Comparison of ENCODE assay signal across 7 mouse cellular contexts in the genomic region with DNA sequence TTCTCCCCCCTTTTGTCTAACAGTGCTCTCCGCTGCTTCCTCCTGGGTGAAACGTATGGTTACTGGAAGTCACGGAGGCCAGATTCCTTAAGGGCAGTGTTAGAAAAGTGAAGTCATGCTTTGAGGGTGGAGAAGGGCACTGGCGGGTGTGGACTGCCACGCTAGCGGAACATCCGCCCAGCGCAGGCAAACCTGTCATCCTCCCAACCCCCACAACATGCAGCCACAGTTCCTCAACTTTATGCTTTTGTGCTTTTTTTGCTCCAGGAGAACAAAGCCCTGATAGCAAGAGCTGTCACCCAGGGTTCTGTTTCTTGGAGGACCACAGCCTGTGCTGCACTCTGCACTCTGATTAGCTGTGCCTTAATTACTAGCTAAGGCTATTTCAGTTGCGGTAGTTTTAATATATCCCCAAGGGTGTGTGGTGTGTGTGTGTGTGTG. TPM values are rescaled to one million over a fixed set of nuclear protein-coding genes. Genes with fewer than 3 reads are reported as not detected.
DNase-seq lines count a peak whose midpoint lies in the region; ATAC-seq and TF ChIP-seq lines count a peak whose summit lies in the region.

No protein-coding gene starts in this region.

- H3K4me3 ChIP-seq in cortical plate, adult 2 months (ENCODE audit: insufficient read depth, low read length): peak overlapping the region; percentile 62
- peak overlapping the region; percentile 8 to 14; a peak in 1 of 4 replicates for H3K4me3 ChIP-seq in heart, embryonic 14.5 days (ENCODE audit: control insufficient read depth in 1 of 2, insufficient read depth in 1 of 2, low read depth in 1 of 2, low read length in 2 of 2)
- H3K4me3 ChIP-seq in limb, embryonic 11.5 days (ENCODE audit: low read depth, low read length): no peak overlapping the region
- H3K4me3 ChIP-seq in midbrain, embryonic 10.5 days: peak overlapping the region; percentile 57

- peaks cover 2% of the 10 kb centered on the region; the same call in 1 of the 2 replicates for H3K4me1 ChIP-seq in cortical plate, adult 2 months (ENCODE audit: control insufficient read depth, insufficient read depth, low read length)
- H3K4me1 ChIP-seq in heart, embryonic 14.5 days (ENCODE audit: control insufficient read depth in 2 of 2, insufficient read depth in 2 of 2, low read length in 2 of 2): peaks cover 0 to 3% of the 10 kb centered on the region in 2 experiments; a peak in 1 of 4 replicates
- peaks cover 13% of the 10 kb centered on the region for H3K4me1 ChIP-seq in limb, embryonic 11.5 days (ENCODE audit: control insufficient read depth, insufficient read depth, low read length)
- peaks cover 57% of the 10 kb centered on the region for H3K4me1 ChIP-seq in midbrain, embryonic 10.5 days

- peak; percentile 14 to 21 for DNase-seq in spleen, postnatal 36 days (ENCODE audit: low spot score in 2 of 2)
- DNase-seq in spleen, adult 12 weeks (ENCODE audit: low spot score): no peak
- DNase-seq in limb, embryonic 11.5 days (ENCODE audit: low spot score): no peak
- DNase-seq in midbrain, embryonic 10.5 days (ENCODE audit: low spot score): no peak
- DNase-seq in thymus, postnatal 25 days: peak; percentile 53

- no peak overlapping the region for H3K27ac ChIP-seq in cortical plate, adult 2 months (ENCODE audit: insufficient read depth, low read length)
- H3K27ac ChIP-seq in heart, embryonic 14.5 days (replicated peaks in 1 of 2; ENCODE audit: control insufficient read depth in 1 of 2, insufficient read depth in 1 of 2, low read depth in 2 of 2, low read length in 2 of 2): no peak overlapping the region; a peak in 1 of 4 replicates
- H3K27ac ChIP-seq in limb, embryonic 11.5 days (replicated peaks; ENCODE audit: low read depth, low read length): peak overlapping the region; percentile 55
- peak overlapping the region; percentile 89 for H3K27ac ChIP-seq in midbrain, embryonic 10.5 days (replicated peaks)

- no peak for TF ChIP-seq POLR2A in cortical plate, adult 2 months (IDR thresholded peaks at IDR 0.05; ENCODE audit: extremely low read depth, insufficient read depth, low read length)

- 31% methylated on average over 9 of the region's 9 CpGs for WGBS in heart, embryonic 14.5 days
- WGBS in limb, embryonic 11.5 days: 17% methylated on average over 9 of the region's 9 CpGs
- WGBS in midbrain, embryonic 10.5 days: 23% methylated on average over 9 of the region's 9 CpGs

- TF ChIP-seq CTCF in cortical plate, adult 2 months (IDR thresholded peaks at IDR 0.05; ENCODE audit: extremely low read depth, insufficient read depth, low read length): no peak

- peak overlapping the region; percentile 21; the same call in 1 of the 2 replicates for H3K9ac ChIP-seq in heart, embryonic 14.5 days (ENCODE audit: low read length)
- peak overlapping the region; percentile 40; the same call in 1 of the 2 replicates for H3K9ac ChIP-seq in limb, embryonic 11.5 days (ENCODE audit: low read length)

- H3K27me3 ChIP-seq in heart, embryonic 14.5 days (ENCODE audit: control insufficient read depth, insufficient read depth, low read length): no peaks in the 10 kb centered on the region
- no peaks in the 10 kb centered on the region for H3K27me3 ChIP-seq in limb, embryonic 11.5 days (ENCODE audit: control insufficient read depth, insufficient read depth, low read length)
- H3K27me3 ChIP-seq in midbrain, embryonic 10.5 days (ENCODE audit: low read depth, poor library complexity, severe bottlenecking): no peaks in the 10 kb centered on the region

- no peaks in the 10 kb centered on the region for H3K36me3 ChIP-seq in heart, embryonic 14.5 days (ENCODE audit: control insufficient read depth, insufficient read depth, low read length)
- H3K36me3 ChIP-seq in limb, embryonic 11.5 days (ENCODE audit: control insufficient read depth, insufficient read depth, low read length): no peaks in the 10 kb centered on the region
- H3K36me3 ChIP-seq in midbrain, embryonic 10.5 days: peaks cover 3% of the 10 kb centered on the region

- H3K9me3 ChIP-seq in heart, embryonic 14.5 days (ENCODE audit: control insufficient read depth, low read length): no peaks in the 10 kb centered on the region
- no peaks in the 10 kb centered on the region for H3K9me3 ChIP-seq in limb, embryonic 11.5 days (ENCODE audit: control insufficient read depth, low read length)
- H3K9me3 ChIP-seq in midbrain, embryonic 10.5 days (replicated peaks): no peaks in the 10 kb centered on the region

- no peak for ATAC-seq in heart, embryonic 14.5 days (ENCODE audit: insufficient number of reproducible peaks, insufficient read depth, low FRiP score, low read depth)
- no peak for ATAC-seq in limb, embryonic 11.5 days (ENCODE audit: insufficient number of reproducible peaks, low FRiP score, low TSS enrichment, low read depth)

- H3K4me2 ChIP-seq in heart, embryonic 14.5 days (ENCODE audit: low read length): peak overlapping the region; percentile 60
- peak overlapping the region; percentile 37; the same call in 1 of the 2 replicates for H3K4me2 ChIP-seq in limb, embryonic 11.5 days (ENCODE audit: low read depth, severe bottlenecking)

RNA-seq across cellular contexts. Expression of gene Akap6, which starts 2.0 kb away (rescaled TPM):
- 34.6 and 35.8 TPM in 2 replicates for polyA plus RNA-seq in cortical plate, adult 2 months (2012; rRNA removed)
- polyA plus RNA-seq in heart, embryonic 14.5 days (2014; fragmentation: Nextera tagmentation; extraction: Ambion mirVana): 14.4 and 15.3 TPM in 2 replicates
- polyA plus RNA-seq in limb, embryonic 11.5 days (2014; fragmentation: Nextera tagmentation; extraction: Ambion mirVana): 0.29 and 0.68 TPM in 2 replicates
- 7.7 and 12.4 TPM in 2 replicates for polyA plus RNA-seq in midbrain, embryonic 10.5 days (2016; fragmentation: Nextera tagmentation; extraction: Ambion mirVana)

Comparison
In these comparisons a context has a peak if more than half of its experiments do, and no peak if none do; other contexts are left out.
1. DNase-seq: peak in spleen, postnatal 36 days (2 of 2) and thymus, postnatal 25 days (single experiment); none in spleen, adult 12 weeks (single experiment), limb, embryonic 11.5 days (single experiment) and midbrain, embryonic 10.5 days (single experiment).
2. H3K27ac ChIP-seq: peak in limb, embryonic 11.5 days (single experiment) and midbrain, embryonic 10.5 days (single experiment); none in cortical plate, adult 2 months (single experiment) and heart, embryonic 14.5 days (0 of 2).